In genomic region chr11:17257443-17257842, GRCm38 (mm10) we compare ENCODE assay signal across 8 mouse cellular contexts. TPM values are rescaled to one million over a fixed set of nuclear protein-coding genes. Genes with fewer than 3 reads are reported as not detected.
A peak's percentile ranks its signal among the peaks of the same experiment; 100 is the strongest.
DNase-seq lines count a peak whose midpoint lies in the region; ATAC-seq and TF ChIP-seq lines count a peak whose summit lies in the region.

Gene C1d, plus strand, starts transcription at chr11:17257579.

- H3K9ac ChIP-seq in heart, embryonic 15.5 days = peak within 1 kb of the TSS; percentile 91
- peak within 1 kb of the TSS; percentile 96 for H3K9ac ChIP-seq in liver, embryonic 14.5 days (replicated peaks)
- peak within 1 kb of the TSS; percentile 82 for H3K9ac ChIP-seq in neural tube, embryonic 11.5 days (ENCODE audit: low read length)
- H3K9ac ChIP-seq in stomach, postnatal 0 days (ENCODE audit: low read length) = peak within 1 kb of the TSS; percentile 94

- peak; percentile 81 for ATAC-seq in CD4-positive, CD25-positive, alpha-beta regulatory T cell, adult 4 months
- peak; percentile 93 for ATAC-seq in heart, embryonic 15.5 days (replicated peaks; ENCODE audit: insufficient number of reproducible peaks, insufficient read depth, low FRiP score, low read depth)
- ATAC-seq in liver, embryonic 14.5 days (ENCODE audit: insufficient read depth) = peak; percentile 94
- peak; percentile 91 for ATAC-seq in neural tube, embryonic 11.5 days (ENCODE audit: insufficient read depth, low FRiP score, low TSS enrichment)
- peak; percentile 94 for ATAC-seq in stomach, postnatal 0 days (ENCODE audit: low FRiP score, low TSS enrichment)

- no peak for TF ChIP-seq CTCF in liver, embryonic 14.5 days (IDR thresholded peaks at IDR 0.05; ENCODE audit: low read depth)
- TF ChIP-seq CTCF in stomach, postnatal 0 days (IDR thresholded peaks at IDR 0.05; ENCODE audit: low read depth) = no peak

- peak within 1 kb of the TSS; percentile 82 for H3K4me3 ChIP-seq in forebrain, embryonic 10.5 days
- peak within 1 kb of the TSS; percentile 92 for H3K4me3 ChIP-seq in heart, embryonic 15.5 days
- H3K4me3 ChIP-seq in liver, embryonic 14.5 days (ENCODE audit: insufficient read depth in 1 of 2, low read depth in 2 of 2, low read length in 2 of 2) = peak within 1 kb of the TSS; percentile 74 to 92
- H3K4me3 ChIP-seq in neural tube, embryonic 11.5 days (ENCODE audit: low read depth, low read length) = peak within 1 kb of the TSS; percentile 71
- peak within 1 kb of the TSS; percentile 90 for H3K4me3 ChIP-seq in stomach, postnatal 0 days (ENCODE audit: low read depth, low read length)

- peak; percentile 93 for DNase-seq in c-Kit-negative CD71-positive TER-119-positive erythroid progenitor cells, embryonic 14.5 days (ENCODE audit: low read depth, low spot score)
- DNase-seq in forebrain, embryonic 10.5 days (ENCODE audit: extremely low spot score, low spot score) = peak; percentile 90
- peak; percentile 97 to 98 for DNase-seq in kidney, postnatal 25 days
- DNase-seq in liver, embryonic 14.5 days (ENCODE audit: low read depth in 3 of 3, low spot score in 3 of 3) = peak; percentile 90 to 92 (median 90)
- peak; percentile 95 for DNase-seq in neural tube, embryonic 11.5 days (ENCODE audit: low spot score)
- DNase-seq in stomach, postnatal 0 days (ENCODE audit: low spot score) = peak; percentile 93

- TF ChIP-seq EP300 in liver, embryonic 14.5 days (IDR thresholded peaks at IDR 0.05; ENCODE audit: low read depth) = no peak
- no peak for TF ChIP-seq EP300 in stomach, postnatal 0 days (optimal IDR thresholded peaks at IDR 0.05)

- H3K27me3 ChIP-seq in forebrain, embryonic 10.5 days (ENCODE audit: poor library complexity, severe bottlenecking) = no peaks in the 10 kb centered on the region
- H3K27me3 ChIP-seq in heart, embryonic 15.5 days = no peaks in the 10 kb centered on the region
- H3K27me3 ChIP-seq in liver, embryonic 14.5 days (ENCODE audit: control insufficient read depth, insufficient read depth, low read length) = no peaks in the 10 kb centered on the region
- H3K27me3 ChIP-seq in neural tube, embryonic 11.5 days (ENCODE audit: control insufficient read depth, insufficient read depth, low read length) = no peaks in the 10 kb centered on the region
- no peaks in the 10 kb centered on the region for H3K27me3 ChIP-seq in stomach, postnatal 0 days (ENCODE audit: control insufficient read depth, insufficient read depth, low read length)

- under 1% methylated on average over 33 of the region's 33 CpGs for WGBS in forebrain, embryonic 10.5 days
- 0% methylated on average over 33 of the region's 33 CpGs for WGBS in heart, embryonic 15.5 days
- whole genome bisulfite sequencing in liver, embryonic 14.5 days (ENCODE audit: insufficient replicate concordance) = under 1% methylated on average over 33 of the region's 33 CpGs
- WGBS in neural tube, embryonic 11.5 days = under 1% methylated on average over 33 of the region's 33 CpGs
- whole genome bisulfite sequencing in stomach, postnatal 0 days = under 1% methylated on average over 33 of the region's 33 CpGs

- H3K4me2 ChIP-seq in heart, embryonic 15.5 days = peak within 1 kb of the TSS; percentile 70
- H3K4me2 ChIP-seq in liver, embryonic 14.5 days (ENCODE audit: low read depth) = peak within 1 kb of the TSS; percentile 63
- H3K4me2 ChIP-seq in neural tube, embryonic 11.5 days (ENCODE audit: low read depth) = peak within 1 kb of the TSS; percentile 58
- H3K4me2 ChIP-seq in stomach, postnatal 0 days (replicated peaks; ENCODE audit: low read depth) = peak within 1 kb of the TSS; percentile 71

- peak within 1 kb of the TSS; percentile 93 for H3K27ac ChIP-seq in forebrain, embryonic 10.5 days
- H3K27ac ChIP-seq in heart, embryonic 15.5 days = peak within 1 kb of the TSS; percentile 83
- H3K27ac ChIP-seq in liver, embryonic 14.5 days = peak within 1 kb of the TSS; percentile 90
- H3K27ac ChIP-seq in neural tube, embryonic 11.5 days (ENCODE audit: low read depth, low read length) = peak within 1 kb of the TSS; percentile 85
- H3K27ac ChIP-seq in stomach, postnatal 0 days (replicated peaks) = peak within 1 kb of the TSS; percentile 96

- peaks cover 22% of the 10 kb centered on the region for H3K4me1 ChIP-seq in forebrain, embryonic 10.5 days
- H3K4me1 ChIP-seq in heart, embryonic 15.5 days (replicated peaks) = peaks cover 5% of the 10 kb centered on the region
- peaks cover 0 to 8% of the 10 kb centered on the region in 2 experiments; a peak in 1 of 4 replicates for H3K4me1 ChIP-seq in liver, embryonic 14.5 days (replicated peaks; ENCODE audit: control insufficient read depth in 2 of 2, insufficient read depth in 2 of 2, low read length in 1 of 2)
- 0 out of 2 replicates have a peak, but pooled peaks cover 2% of the 10 kb centered on the region for H3K4me1 ChIP-seq in neural tube, embryonic 11.5 days (ENCODE audit: control insufficient read depth, insufficient read depth, low read length)
- no peaks in the 10 kb centered on the region for H3K4me1 ChIP-seq in stomach, postnatal 0 days (replicated peaks; ENCODE audit: control insufficient read depth, insufficient read depth)

- no peaks in the 10 kb centered on the region for H3K9me3 ChIP-seq in forebrain, embryonic 10.5 days
- H3K9me3 ChIP-seq in heart, embryonic 15.5 days (replicated peaks) = no peaks in the 10 kb centered on the region
- no peaks in the 10 kb centered on the region for H3K9me3 ChIP-seq in liver, embryonic 14.5 days (ENCODE audit: control insufficient read depth, low read length)
- H3K9me3 ChIP-seq in neural tube, embryonic 11.5 days (ENCODE audit: control insufficient read depth, low read length) = no peaks in the 10 kb centered on the region
- no peaks in the 10 kb centered on the region for H3K9me3 ChIP-seq in stomach, postnatal 0 days (ENCODE audit: control insufficient read depth, low read length)

- H3K36me3 ChIP-seq in forebrain, embryonic 10.5 days (replicated peaks) = no peaks in the 10 kb centered on the region
- H3K36me3 ChIP-seq in heart, embryonic 15.5 days = no peaks in the 10 kb centered on the region
- no peaks in the 10 kb centered on the region for H3K36me3 ChIP-seq in liver, embryonic 14.5 days (replicated peaks; ENCODE audit: control insufficient read depth, insufficient read depth, low read depth)
- H3K36me3 ChIP-seq in neural tube, embryonic 11.5 days (ENCODE audit: control insufficient read depth, insufficient read depth, low read length) = no peaks in the 10 kb centered on the region
- H3K36me3 ChIP-seq in stomach, postnatal 0 days (ENCODE audit: control insufficient read depth, insufficient read depth, low read length) = no peaks in the 10 kb centered on the region; the same call in 1 of the 2 replicates

RNA-seq across cellular contexts. Expression of gene C1d, which starts in this region (rescaled TPM):
- 10 to 100 TPM; 82.5 to 91.2 TPM for polyA plus RNA-seq in CD4-positive, CD25-positive, alpha-beta regulatory T cell, adult 4 months (2017; shearing (Covaris generic))
- 103 and 110 TPM in 2 replicates for polyA plus RNA-seq in forebrain, embryonic 10.5 days (2016; fragmentation: Nextera tagmentation; extraction: Ambion mirVana)
- 60.8 and 68.0 TPM in 2 replicates for polyA plus RNA-seq in heart, embryonic 15.5 days (2015; fragmentation: Nextera tagmentation; extraction: Ambion mirVana)
- polyA plus RNA-seq in liver, embryonic 14.5 days (2012; rRNA removed) = 9.8 and 17.7 TPM in 2 replicates
- 55.9 and 59.1 TPM in 2 replicates for polyA plus RNA-seq in liver, embryonic 14.5 days (2014; fragmentation: Nextera tagmentation; extraction: Ambion mirVana)
- polyA plus RNA-seq in neural tube, embryonic 11.5 days (2014; fragmentation: Nextera tagmentation; extraction: Ambion mirVana) = 114 and 122 TPM in 2 replicates
- polyA plus RNA-seq in stomach, postnatal 0 days (2015; fragmentation: Nextera tagmentation; extraction: Ambion mirVana) = 85.7 and 89.1 TPM in 2 replicates

Comparison
In these comparisons a context has a peak if more than half of its experiments do, and no peak if none do; other contexts are left out.
1. Peak in every context shown above with its lines: DNase-seq, ATAC-seq, H3K4me3 ChIP-seq and H3K27ac ChIP-seq.